Mouse (Mus musculus) right cerebral cortex, postnatal 25 days (tissue): Measurements from ENCODE around the gene Tdo2.

Experiments used
- DNase-seq: peaks from one replicate; pipeline ENCODE4 v3.0.0; 2022

Tdo2 gene

DNA sequence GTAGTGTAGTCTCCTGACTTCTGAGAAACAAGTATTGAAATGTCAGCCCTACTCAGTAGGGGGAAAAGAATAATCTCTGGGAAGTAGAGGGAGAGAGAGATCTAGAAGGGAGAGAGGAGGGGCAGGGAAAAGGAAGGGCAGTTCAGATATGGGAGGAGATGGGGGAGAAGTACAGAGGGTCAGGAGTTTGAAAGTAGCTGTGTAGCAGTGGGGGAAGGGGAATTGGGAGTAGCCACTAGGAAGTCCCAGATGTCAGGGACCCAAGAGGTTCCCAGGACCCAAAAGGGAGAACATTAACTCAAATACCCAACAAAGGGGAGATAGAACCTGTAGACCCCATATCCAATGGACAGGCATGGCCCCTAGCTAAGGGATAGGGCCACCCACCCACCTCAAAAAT, at the start of gene Tdo2:
Gene Tdo2, minus strand, starts transcription at position 101 of the 400 bp plus-strand sequence.
- no peak for DNase-seq

DNA sequence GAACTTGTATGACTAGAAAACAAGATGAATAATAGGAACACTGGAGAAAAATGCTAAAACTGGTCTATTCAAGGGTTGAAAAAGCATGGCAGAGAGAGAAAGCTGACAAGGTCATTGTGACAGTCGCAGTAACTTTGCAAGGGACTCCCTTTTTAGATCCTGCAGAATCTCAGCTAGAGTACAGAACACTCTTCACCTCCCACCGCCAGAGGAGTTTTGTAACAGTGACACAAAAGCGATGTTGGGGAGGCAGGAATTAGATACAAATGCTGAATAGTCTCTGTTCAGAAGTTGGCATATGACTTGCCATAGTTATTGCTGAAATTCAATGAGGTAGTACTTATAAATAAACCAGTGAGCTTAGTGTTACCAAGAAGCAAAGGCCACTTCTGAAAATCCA, 47.1 kb upstream of the Tdo2 start:
- DNase-seq: no peak

DNA sequence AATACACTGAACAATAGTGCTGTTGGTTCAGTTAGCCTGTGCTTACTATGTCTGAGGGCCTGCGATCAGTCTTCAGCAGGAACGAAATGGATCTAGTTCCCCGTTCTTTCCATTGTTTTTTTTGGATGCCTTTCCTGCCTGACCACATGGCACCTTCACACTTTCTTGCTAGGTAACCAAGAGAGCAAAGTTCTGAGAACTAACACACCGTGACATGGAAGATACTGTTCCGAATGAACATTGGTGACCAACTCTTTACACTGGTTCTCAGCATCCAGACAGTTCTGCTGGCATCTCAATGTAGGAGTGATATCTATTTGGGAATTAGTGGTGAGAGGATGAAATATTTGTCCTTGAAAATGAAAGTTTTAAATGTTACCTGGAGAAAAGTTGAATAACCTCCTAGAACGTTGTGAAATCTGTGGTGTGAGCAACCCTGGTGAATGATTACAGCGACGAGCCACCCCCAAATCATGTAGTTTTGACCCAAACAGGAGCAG, 46.5 kb upstream of the Tdo2 start:
- DNase-seq: no peak

DNA sequence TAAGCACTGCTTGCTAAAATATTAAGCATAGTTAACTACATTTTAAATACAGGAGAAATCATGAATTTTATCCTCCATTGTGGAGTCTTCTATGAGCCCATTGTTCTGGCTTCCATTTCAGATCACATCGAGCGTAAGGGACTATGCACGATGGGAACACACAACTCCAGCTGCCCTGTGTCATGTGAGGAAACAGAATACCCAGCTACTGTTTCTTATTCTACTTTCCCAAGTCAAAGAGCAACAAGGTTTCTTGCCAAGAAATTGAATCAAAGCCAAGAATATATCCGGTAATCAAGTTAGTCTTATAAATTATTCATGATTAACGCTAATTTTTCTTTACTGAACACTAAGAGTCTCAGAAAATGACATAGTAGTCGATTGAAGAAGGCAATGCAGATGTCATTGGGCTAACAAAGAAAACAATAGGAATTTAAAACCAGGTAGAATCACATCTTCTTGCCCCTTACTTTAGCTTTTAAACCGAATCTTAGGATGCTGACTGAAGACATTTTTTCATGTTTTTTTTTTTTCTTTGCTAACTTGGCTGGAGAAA, 38.2 kb upstream of the Tdo2 start:
- no peak for DNase-seq

DNA sequence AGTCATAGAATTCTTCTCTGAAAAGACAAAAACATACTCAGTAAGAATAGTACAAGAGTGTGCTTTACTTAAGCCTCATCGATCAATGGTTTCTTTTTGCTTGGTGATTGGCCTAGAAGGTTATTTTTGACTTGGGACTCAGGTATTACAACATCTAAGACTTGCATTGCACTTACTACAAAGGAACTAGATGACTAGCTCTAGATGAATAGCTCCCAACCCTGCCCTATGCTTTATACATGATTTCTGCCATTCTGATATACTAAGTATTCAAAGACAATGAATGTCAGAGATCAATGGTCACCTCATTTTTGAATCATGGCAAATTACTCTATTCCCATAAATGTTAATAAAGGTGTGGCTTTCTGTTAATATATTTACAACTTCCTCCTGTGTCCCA, 31.0 kb upstream of the Tdo2 start:
- DNase-seq: no peak

DNA sequence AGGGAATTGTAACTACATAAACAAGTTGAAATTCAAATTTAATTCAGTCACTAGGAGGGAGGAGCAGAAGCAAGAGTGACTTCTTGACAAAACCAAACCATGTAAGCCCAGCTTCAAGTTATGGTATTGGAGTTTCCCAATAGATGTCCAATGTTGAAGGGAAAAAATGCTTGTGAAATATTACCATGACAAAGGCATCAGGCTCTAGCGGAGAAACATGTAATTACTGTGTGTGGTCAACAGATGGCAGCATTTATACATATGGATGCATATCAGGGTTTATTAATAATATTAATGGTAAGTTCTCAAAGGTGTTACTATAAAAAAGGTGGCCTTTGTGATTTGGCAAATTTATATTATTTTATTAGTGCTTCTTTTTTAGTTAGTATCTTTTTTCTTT, 20.0 kb upstream of the Tdo2 start:
- no peak for DNase-seq

DNA sequence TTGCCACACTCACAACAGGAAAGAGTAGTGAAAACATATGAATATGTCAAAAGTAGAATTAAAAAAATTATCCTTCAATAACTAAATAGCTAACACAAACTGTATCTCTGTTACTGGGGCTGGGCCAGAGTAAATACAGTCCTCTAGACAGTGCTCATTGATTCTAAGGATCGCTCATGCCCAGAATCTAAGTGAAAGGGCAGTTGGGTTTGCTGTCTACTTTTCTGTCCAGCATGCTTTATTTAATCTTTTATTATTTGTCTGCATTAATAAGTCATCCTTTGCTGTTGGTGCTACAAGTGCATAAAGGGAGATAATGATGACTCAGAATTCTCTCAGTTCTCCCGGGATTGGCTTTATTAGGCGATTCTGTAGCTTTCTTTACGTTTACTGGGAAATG, 19.4 kb upstream of the Tdo2 start:
- DNase-seq: no peak

DNA sequence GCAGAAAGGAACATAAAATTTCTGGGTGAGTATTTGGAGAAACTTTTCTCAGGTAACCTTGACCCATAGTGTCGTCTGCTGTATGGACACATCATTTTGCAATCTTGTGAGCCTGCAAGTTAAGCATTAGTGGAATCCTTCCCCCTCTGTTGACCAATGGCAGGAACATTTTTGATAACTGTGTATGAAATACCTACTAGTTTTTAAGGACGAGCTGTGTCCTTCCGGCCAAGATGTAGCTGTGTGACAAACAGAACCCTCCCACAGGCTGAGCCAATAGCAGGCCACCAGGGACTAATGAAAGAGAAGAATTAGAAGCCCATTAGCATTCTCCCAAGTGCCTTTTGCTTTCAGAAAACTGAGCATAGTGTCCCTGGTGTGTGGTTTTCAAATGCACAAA, 14.5 kb upstream of the Tdo2 start:
- no peak for DNase-seq

DNA sequence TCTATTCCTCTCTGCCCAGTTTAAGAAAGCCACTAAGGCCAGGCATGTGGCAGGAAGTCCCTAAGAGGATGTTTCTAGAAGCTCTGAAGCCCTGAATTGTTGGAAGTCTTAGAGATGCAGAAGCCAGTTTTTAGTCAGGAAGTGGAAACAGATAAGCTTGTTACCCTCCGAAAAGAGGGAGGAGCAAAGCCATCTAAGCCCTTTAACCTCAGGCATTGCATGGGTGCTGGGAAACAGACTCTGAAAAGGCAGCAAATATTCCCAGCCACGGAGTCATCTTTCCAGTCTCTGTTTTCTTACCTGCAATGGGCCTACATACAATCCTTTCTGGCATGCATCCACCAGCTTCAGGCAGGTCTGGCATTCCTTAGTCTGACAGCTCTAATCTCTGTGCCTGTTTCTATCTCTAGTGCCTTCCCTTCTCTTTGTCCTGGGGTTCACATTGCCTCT, 13.7 kb upstream of the Tdo2 start:
- no peak for DNase-seq

DNA sequence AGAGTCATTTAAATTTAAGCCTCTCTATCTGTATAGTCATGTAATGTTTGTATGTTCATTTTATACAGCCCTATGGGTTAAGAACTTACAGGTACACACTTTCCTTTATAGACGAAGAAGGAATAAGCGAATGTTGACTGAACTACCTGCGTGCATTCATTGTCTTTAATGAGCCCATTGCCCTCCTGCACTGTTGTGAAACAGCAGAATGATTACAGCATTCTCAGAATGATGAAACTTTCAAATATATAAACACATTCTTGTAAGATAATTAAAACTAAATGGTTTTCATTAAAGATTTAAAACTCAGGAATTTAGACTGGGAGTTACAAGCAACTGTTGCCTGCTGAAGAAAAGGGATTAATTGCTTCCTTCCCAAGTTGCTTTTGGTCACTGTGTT, 11.6 kb upstream of the Tdo2 start:
- no peak for DNase-seq

DNA sequence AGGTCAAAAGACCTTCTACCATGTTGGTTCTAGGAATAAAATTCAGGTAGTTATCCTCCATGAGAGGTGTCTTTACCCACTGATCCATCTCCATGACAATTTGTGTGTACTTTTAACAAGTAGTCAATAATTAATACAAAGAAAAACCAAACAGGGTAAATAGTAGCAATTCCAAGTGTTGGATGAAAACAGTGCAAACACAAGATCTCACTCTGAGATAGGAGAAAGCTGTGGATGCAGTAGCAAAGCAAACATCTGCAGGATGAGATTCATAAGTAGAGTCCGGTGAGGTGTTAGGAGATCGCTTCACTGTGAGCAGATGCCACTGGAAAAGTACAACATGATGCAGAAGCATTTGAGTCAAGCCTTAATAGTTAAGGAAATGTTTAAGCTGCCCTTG, 10.1 kb upstream of the Tdo2 start:
- DNase-seq: no peak

DNA sequence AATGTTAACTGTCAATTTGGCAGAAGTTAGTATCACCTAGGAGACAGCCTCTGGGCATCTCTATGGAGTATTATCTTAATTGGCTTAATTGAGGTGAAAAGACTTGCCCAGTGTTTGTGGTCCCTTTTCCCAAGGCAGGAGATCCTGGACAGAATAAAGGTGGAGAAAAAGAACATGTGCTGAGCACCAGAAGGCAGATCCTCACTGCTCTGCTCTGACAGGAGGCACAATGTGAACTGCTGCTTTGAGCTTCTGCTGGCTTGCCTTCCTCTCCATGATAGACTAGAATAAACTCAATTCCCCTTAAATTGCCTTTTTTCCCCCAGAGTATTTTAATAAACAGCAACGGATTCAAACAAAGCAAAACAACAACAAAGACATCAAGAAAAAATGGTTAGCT, 9.1 kb upstream of the Tdo2 start:
- DNase-seq: no peak

DNA sequence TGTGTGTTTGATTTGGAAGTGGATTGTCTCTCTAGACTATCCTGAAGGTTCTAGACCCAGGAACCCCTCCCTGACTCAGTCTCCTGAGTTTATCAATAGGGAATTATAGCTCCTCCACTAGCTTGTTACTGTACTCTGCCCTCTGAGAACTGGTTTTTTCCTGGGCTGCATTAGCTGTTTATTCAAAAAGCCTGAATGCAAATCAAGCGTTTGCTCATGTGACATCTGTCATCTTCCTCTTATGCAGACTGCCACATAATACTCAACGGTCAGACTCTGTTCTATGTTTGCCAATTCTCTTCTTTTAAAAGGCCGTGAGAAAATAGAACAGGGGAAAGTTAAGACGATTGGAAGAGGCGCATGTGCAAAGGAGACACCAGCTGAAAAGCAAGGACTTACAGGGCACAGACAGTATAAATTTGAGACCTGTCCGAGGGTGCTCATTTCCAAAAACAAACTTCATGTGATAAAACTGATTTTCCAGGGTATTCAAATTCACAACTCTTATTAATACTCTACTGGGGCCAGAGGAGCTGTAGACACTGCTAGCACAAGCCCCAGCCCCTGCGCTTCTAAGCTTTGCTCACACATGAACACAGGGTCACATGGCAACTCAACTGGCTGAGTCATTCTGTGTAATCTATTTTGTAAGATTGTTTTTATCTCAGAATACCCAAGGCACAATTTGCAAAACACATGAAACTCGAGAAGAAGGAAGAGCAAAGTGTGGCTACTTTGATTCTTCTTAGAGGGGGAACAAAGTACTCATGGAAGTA, 7.3 kb upstream of the Tdo2 start:
- no peak for DNase-seq

DNA sequence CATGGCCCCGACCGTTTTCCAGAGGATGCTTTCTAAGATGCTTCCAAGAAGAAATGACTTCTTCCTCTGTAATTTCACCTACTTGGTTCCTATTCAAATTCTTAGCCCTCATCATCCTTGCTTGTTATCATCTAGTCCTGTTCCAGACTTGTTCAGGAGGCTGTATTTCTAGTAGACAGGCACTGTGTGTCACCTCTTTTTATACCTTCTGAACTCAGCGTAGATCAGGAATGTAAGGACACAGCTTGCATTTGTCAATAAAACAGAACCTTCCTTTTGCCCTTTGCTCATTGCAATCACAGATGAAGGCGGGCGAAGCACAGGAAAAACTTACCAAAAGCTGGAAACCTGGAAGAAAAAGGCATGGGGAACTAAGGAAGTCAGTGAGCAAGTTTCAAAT, 6.0 kb upstream of the Tdo2 start, which contains the start of gene Asic5:
Gene Asic5, plus strand, starts transcription at position 301 of the 400 bp plus-strand sequence.
- no peak for DNase-seq

DNA sequence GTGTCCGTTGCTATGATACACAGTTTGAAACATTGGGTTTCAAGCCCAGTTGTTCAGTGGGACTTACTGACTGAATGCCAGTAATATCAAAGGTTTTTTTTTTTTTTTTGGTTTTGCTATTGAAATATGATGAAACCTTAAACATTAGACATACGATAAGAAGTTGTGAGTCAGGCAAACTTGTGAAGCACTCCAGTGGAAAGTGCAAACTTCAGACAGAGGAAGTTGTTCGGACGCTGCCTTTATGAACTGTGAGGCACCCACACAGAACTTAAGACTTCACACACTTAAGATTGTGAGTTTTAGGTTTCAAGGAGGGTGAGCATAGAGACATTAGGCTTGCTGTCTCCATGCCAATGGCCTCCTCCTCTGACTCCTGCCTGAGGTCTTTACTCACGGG, 5.6 kb upstream of the Tdo2 start:
- no peak for DNase-seq

DNA sequence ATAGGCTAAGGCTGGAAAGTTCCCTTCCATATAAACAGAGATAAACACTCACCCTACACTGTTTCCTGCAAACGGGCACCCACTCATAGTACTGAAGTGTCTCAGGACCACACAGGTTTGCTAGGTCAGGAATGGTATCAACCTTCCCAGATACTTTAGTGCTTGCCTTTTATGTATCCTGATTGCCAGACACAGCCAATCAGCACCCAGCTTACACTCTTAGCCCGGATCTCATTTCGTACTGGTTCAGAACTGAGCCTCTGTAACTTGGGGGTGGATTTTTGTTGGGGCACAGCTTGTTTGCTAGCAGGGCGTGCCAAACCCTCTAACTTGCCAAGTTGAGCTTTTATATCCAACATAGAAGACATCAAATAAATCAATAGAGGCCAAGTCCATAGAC, 395 bp downstream of the Tdo2 start:
- no peak for DNase-seq

DNA sequence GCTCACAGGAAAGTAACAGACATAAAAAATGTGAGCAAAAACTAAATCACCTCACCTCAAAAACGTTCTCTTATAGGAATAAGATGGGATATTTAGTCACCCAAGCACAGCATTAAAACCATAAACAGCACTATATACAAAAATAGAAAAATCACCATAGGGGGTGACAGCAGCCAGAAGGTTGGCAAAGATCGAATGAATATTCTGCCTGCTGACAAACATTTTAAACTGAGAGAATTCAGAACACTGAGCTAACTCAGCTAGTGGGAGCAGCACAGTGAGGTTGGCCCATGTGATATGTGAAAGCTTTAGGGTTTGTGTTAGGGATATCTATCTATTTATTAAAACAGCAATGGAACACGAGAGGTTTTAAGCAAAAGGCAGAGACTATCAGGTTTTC, 11.4 kb downstream of the Tdo2 start:
- DNase-seq: no peak

DNA sequence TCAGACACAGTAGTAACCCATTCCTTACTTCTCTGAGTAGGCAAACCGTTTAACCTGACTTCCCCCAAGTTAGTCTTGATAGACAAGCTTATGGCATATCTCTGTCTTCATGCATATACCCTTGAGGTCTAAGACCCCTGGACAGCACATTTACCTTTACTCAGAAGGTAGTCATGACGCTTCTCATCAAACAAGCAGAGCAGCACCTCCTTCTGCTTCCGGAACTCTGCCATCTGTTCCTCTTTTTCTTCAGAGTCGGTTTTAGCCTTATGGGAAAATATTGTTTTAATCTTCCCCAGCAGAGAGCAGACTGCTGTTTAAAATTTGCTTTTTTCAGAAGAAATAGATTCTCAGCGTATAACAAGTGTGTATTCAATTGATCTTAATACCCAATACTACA, 12.2 kb downstream of the Tdo2 start:
- DNase-seq: no peak

DNA sequence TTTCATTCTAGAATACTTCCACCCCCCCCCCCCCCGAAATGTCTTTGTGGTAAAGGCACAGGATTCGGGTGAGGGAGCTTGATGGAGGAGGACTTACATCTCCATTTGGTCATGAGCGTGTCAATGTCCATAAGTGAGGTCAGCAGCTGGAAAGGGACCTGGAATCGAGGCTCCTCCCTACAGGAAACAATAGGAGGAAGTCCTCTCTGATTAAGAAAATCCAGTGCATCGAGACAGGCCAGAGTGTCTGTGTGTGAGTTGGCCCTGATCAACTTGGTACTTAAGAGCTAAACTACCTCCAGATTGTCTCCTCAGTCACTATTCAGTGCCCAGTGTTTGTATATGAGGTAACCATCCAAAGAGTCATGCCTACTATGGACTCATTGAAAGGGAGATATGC, 14.7 kb downstream of the Tdo2 start:
- no peak for DNase-seq

DNA sequence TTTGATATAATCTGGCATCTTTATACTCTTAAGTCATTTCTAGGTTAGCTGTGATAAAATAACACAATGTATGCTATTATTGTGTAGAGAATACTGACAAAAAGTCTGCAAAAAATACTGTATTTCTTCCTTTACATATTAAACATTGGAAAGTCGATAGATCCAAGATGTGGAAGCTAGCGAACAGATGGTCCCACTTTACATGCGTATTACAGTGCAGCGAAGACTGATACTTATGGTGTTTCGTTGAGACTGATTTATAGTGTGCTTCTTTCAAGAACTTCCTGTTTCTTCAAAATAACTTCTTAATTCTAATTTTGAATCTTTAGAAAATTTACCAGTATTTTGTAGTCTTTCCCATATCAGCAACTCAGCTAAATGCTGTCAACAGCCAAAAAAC, 18.5 kb downstream of the Tdo2 start:
- no peak for DNase-seq

DNA sequence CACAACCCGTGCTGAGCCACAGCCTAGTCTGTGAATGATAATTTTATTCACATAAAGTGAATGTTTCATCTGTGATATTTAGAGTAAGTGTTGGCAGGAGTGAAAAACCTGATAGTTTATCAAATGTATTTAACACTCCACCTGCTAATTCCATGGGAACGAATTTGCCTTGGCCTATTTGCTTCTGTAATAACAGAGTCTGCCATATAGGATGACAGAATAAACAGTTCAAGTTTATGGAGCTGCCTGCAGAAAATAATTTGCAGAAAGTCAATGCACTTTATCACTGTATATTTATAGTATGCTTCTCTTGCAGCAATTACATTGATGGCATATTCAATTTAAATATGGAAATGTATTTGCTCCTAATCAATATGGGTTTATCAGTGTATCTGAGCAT, 24.2 kb downstream of the Tdo2 start:
- DNase-seq: no peak

DNA sequence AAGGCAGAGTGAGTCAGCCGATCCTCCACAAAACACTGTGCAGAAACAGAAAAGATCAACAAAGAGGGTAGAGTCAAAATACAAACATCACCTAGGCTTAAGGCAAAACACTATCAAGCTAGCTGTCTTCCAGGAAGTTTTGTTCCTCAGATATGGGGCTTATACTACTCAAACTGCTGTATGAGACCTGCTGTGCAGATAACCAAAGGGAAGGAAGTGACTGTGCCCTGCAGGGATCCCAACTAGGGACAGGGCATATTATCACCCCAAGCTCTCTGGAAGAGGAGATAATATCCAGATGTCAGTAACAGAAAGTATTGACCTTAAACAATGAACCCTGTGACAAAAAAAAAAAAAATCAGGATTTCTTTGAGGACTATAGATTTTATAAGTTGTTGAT, 27.0 kb downstream of the Tdo2 start:
- DNase-seq: no peak

DNA sequence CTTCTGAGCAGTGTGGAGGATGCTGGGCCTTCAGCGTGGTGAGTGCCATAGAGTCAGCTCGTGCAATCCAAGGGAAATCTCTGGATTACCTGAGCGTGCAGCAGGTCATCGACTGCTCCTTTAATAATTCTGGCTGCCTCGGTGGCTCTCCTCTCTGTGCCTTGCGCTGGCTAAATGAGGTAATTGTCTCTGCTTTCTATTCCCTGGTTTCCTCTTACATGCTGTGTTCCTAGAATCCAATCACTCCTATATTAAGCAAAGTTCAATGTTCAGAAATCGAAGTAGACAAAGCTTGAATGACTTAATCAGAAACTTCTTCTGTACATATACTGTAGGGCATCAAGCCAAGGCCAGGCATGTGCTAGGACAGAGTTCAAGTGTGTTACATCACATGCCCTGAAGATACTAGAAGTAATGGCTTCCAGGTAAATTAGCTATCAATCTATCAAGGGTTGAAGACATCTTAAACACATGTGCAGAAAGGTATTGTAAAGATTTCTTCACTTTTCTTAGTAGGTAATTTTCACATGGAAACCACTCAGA, 31.1 kb downstream of the Tdo2 start:
- DNase-seq: no peak

DNA sequence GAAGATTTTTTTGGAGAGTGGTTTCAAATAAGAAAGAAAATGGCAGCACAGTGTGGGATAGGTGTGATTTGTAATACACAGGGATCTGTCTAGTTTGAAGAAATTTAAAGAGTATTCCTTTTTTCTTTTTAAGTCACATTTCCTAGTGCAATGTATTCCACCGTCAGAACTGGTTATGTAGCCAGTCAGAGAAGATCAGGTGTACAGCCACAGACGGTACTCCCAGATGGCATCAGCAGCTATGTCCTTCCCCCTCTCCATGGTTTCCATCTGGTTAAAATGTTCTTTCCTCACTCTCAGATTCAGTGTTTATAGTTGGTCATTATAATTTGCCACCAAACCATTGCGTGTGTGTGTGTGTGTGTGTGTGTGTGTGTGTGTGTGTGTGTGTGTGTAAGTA, 32.9 kb downstream of the Tdo2 start:
- peak; percentile 14 for DNase-seq

DNA sequence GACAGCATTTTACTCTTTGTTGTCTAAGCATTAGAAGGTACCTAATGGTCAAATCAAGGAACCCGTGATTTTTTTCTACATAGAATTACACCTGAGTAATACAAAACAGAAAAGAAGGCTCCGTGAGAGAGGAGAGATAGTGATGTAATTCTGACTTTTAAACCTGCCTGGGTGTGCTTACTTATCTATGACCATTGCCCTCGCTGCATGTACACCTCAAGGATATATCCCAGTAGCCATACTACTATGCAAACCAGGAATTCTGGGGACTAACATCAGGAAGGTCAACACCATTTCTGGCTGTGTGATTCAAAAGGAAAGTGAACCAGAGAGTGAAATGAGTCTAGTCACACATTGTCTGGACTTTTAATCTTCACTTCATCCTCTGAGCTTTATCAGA, 33.7 kb downstream of the Tdo2 start:
- no peak for DNase-seq
